Mouse (Mus musculus): Measurements from ENCODE around the gene Gas2.
A peak's percentile ranks its signal among the peaks of the same experiment; 100 is the strongest.

Gas2 gene

GRCm38 (mm10) chr7:51964681-51965080 lies 102.9 kb downstream of the Gas2 start:
- DNase-seq (ENCODE audit: low read depth, low spot score): no peak

DNA sequence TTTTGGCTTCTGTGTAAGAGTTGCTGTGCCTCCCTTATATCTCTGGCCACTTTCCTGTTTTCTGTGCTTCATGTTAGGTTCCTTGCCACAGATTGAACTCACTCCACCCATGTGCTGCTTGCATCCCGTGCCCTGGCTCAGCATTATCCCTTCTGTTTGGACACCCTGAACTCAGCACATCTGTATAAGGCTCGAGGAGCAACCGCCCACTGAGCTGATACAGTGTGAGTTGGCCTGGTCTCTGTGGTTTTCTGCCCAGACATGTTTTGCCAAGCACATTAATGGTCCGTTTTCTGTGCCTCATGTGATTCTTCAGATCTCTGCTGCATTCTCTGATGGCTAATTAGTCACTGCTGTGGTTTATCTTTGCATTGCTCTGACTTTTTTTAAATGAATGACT lies 105.8 kb downstream of the Gas2 start:
- DNase-seq (ENCODE audit: low read depth, low spot score): no peak

- no peak for DNase-seq (ENCODE audit: low read depth, low spot score)
Measured at GRCm38 (mm10) chr7:51969379-51969778, 107.6 kb downstream of the Gas2 start.

- DNase-seq (ENCODE audit: low read depth, low spot score): peak; percentile 57
Measured at GRCm38 (mm10) chr7:51972252-51972855, 110.5 kb downstream of the Gas2 start.

DNA sequence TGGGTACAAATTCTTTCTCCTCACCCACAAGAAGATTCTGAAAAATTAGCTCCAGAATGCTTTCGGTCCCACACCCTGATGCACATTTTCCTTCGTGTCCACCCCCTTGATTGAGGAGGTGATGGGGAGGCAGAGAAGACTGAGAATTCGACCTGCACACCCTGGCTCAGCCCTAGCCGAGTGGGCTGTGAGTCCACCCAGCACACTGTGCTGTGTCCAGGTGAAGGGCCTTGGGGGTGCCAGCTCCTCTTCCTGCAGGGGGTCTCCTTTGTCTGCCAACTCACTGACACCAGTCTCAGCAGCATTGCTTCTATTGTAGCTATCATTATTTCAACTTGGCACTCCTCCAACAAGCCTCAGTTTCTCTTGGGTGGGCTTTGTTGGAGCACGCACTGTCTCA lies 111.3 kb downstream of the Gas2 start:
- no peak for DNase-seq (ENCODE audit: low read depth, low spot score)

DNA sequence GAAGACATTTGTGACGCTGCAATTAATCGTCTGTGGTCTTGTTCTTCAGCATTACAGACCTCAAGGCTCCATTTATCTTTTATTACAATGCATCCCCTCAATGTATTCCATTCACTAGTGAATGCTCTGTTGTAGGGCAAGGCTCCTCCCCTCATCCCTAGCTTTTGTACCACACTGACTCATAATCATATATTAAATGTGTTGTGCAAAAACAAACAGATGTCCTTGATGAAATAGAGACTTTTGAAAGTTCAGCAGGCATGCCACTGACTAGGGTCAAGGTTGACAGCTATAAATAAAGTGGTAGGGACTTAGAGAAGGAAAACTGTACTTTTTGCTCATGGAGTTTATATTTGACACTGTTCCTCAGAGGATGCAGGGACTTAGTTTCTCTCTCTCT lies 111.7 kb downstream of the Gas2 start:
- DNase-seq (ENCODE audit: low read depth, low spot score): no peak

DNA sequence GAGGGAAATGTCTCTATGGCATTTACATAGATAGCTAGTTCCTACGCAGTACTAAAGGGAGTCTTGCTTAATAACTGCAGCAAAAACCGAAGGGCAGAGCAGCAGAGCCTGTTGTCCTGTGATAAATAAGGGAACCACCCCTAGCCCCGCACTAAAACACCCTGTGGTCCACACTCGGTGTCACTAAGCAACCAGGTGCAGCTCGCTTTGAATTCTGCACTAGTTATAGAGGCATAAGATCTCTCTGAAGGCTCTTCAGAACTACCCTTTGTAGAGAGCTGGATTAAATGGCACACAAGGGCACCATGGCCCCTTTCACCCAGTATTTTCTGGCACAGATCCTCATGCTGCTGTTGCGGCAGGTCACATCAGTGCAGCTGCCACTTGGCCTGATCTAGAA lies 113.4 kb downstream of the Gas2 start:
- no peak for DNase-seq (ENCODE audit: low read depth, low spot score)

GRCm38 (mm10) chr7:51979271-51979670 lies 117.5 kb downstream of the Gas2 start:
- no peak for DNase-seq (ENCODE audit: low read depth, low spot score)

- no peak for DNase-seq (ENCODE audit: low read depth, low spot score)
Measured at GRCm38 (mm10) chr7:51982303-51982702, 120.5 kb downstream of the Gas2 start.

DNA sequence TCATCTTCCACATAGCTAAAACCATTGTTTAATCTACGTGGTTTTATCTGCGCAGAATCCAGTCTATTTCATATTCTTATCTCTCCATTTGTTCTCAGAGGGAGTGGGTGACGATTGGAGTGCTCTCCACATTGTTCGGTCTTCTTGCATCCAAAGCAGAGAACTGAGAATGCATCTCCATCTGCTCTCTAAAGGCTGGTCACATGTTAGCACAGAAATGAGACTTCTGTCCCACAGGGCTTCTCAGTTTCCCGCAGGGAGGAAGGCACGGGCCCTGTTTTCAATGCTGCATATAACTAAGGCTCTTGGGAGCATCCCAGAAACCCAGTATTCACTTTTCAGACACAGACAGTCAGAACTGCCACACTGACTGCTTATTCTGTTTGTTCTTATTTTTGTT lies 123.9 kb downstream of the Gas2 start:
- no peak for DNase-seq (ENCODE audit: low read depth, low spot score)

DNA sequence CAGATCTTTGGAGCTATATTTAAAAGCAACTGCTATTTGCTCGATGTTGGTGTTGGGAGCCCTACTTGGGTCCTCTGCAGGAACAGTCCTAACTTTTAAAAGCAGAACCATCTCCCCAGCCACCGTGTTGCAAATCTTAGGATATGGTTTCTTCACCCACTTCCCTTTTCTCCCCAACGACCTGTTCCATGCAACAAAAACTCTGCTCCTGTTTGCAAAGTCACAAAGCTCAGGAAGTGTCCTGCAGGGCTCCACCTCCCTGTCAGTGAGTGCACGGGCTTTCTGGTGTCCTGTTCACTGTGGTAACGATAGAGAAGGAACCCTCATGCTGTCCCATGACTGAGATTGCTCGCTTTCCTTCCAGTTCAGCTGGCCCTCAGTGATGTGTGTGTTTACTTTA lies 125.1 kb downstream of the Gas2 start:
- DNase-seq (ENCODE audit: low read depth, low spot score): no peak

GRCm38 (mm10) chr7:51991020-51991419 lies 129.2 kb downstream of the Gas2 start:
- DNase-seq (ENCODE audit: low read depth, low spot score): no peak

GRCm38 (mm10) chr7:52005511-52006295 lies 143.9 kb downstream of the Gas2 start, which contains the start of gene Svip:
Svip (minus strand) TSS chr7:52006018.
- DNase-seq (ENCODE audit: low read depth, low spot score): peak; percentile 94

- no peak for DNase-seq (ENCODE audit: low read depth, low spot score)
Measured at GRCm38 (mm10) chr7:52006296-52006630, 144.4 kb downstream of the Gas2 start.

GRCm38 (mm10) chr7:52007138-52007537 lies 145.3 kb downstream of the Gas2 start:
- DNase-seq (ENCODE audit: low read depth, low spot score): no peak

GRCm38 (mm10) chr7:52013457-52013856 lies 151.6 kb downstream of the Gas2 start:
- DNase-seq (ENCODE audit: low read depth, low spot score): no peak

GRCm38 (mm10) chr7:52015180-52015579 lies 153.4 kb downstream of the Gas2 start:
- DNase-seq (ENCODE audit: low read depth, low spot score): no peak

- DNase-seq (ENCODE audit: low read depth, low spot score): no peak
Measured at GRCm38 (mm10) chr7:52015628-52016027, 153.8 kb downstream of the Gas2 start, which contains the start of gene 1700015G11Rik. 1700015G11Rik (minus strand) TSS chr7:52015728.

DNA sequence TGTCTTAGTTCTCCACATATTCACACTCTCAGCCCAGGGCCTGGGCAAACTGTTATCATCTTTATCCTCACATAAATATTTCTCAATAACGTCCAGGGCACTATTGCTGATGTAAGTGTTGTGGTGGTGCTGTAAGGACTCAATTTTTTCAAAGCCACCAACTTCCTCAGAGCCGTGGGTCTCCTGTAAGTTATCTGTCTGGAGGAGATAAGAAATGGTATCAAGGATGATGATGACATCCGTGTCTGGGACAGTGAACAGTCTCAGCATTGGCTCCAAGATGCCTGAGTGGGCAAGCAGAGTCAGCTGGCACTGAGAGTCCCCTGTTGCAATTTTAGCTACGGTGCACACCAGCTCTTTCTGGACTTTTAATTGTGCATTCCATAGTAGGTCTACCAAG lies 160.2 kb downstream of the Gas2 start:
- DNase-seq (ENCODE audit: low read depth, low spot score): no peak

GRCm38 (mm10) chr7:52024050-52024626 lies 162.3 kb downstream of the Gas2 start:
- no peak for DNase-seq (ENCODE audit: low read depth, low spot score)

GRCm38 (mm10) chr7:52037600-52038582 lies 176.1 kb downstream of the Gas2 start:
- peak; percentile 45 for DNase-seq (ENCODE audit: low read depth, low spot score)

All from brain, embryonic 18.5 days (tissue).